Mouse (Mus musculus) kidney, adult 2 months (tissue): ENCODE data around the gene Naa11. TPM values are rescaled to one million over a fixed set of nuclear protein-coding genes. Genes with fewer than 3 reads are reported as not detected.

Experiments
- DNase-seq: peaks from one replicate; pipeline ENCODE4 v3.0.0; 2021
- H3K27ac ChIP-seq: fragments of 200-500 bp; 2 replicates; pipeline ENCODE4 v1.5.1; 2012; ENCODE audit warnings: low read depth, low read length, control low read depth, inconsistent platforms; ENCODE audit not compliant: insufficient read depth
- H3K27me3 ChIP-seq: fragments of 200-500 bp; replicated peaks from 2 replicates; pipeline ENCODE4 v1.6.1; 2012; ENCODE audit warnings: mild to moderate bottlenecking, moderate library complexity, low read length, inconsistent platforms; ENCODE audit not compliant: control insufficient read depth, insufficient read depth
- H3K36me3 ChIP-seq: fragments of 200-500 bp; 2 replicates; pipeline ENCODE4 v1.6.1; 2012; ENCODE audit warnings: mild to moderate bottlenecking, moderate library complexity, low read length, inconsistent platforms; ENCODE audit not compliant: control insufficient read depth, insufficient read depth
- H3K4me1 ChIP-seq: fragments of 200-500 bp; 2 replicates; pipeline ENCODE4 v1.6.1; 2011; ENCODE audit warnings: low read length; ENCODE audit not compliant: control insufficient read depth, insufficient read depth
- H3K4me3 ChIP-seq: fragments of 200-500 bp; 2 replicates; pipeline ENCODE4 v1.5.1; 2011; ENCODE audit warnings: mild to moderate bottlenecking, low read depth, low read length, control low read depth; ENCODE audit not compliant: insufficient read depth
- CTCF ChIP-seq: fragments of 200-500 bp; conservative IDR thresholded peaks from 2 replicates; pipeline ENCODE4 v1.5.1; 2011; ENCODE audit warnings: low read depth, mild to moderate bottlenecking, control low read depth, low read length, moderate library complexity, mixed read lengths; ENCODE audit not compliant: insufficient read depth, insufficient read length
- POLR2A ChIP-seq: fragments of 200-500 bp; IDR thresholded peaks from one replicate; pipeline ENCODE4 v1.6.1; 2011; ENCODE audit warnings: low read depth, low read length, control low read depth
- WGBS: fragments of 180-500 bp; shearing (Covaris S2); methylation state at CpG from one replicate; pipeline ENCODE4 v1.1.7; 2018; 5-methylcytosine and 5-hydroxymethylcytosine counted together
- polyA plus RNA-seq: library from polyadenylated mRNA; depleted of rRNA; stranded (reverse); fragments of >200 nt; gene quantifications from 2 replicates; pipeline ENCODE4 v1.2.3, GENCODE M21; 2012; rRNA removed

Gene Naa11
- polyA plus RNA-seq, 1 experiment, result not detected

- TF ChIP-seq CTCF (no peak), POLR2A (no peak)
Observed at GRCm38 (mm10) chr5:97345732-97346253, 46.4 kb downstream of the Naa11 start.

DNA sequence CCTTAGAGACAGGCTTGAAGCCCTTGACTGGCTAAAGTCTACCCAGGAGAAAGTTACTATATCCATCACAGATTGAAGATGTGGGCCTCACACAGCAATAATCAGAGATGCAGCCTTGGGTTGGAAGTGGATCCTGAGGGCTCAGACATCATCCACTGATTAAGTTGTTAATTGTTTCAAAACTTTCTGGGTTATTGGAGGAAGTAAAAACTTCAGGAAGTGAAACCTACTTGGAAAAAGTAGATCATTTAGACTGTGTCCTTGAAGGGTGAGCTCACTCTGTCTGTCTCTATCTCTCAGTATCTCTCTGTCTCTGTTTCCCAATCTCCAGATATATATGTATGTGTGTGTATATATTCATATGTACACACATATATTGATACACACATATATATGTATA lies 47.0 kb downstream of the Naa11 start:
- Histone ChIP-seq H3K36me3 (no peaks in the 10 kb centered on the region), H3K27me3 (no peaks in the 10 kb centered on the region), H3K4me1 (no peaks in the 10 kb centered on the region), H3K27ac (no peak overlapping the region), H3K4me3 (no peak overlapping the region)
- DNase-seq, result no peak
- TF ChIP-seq POLR2A, result no peak
- no peak for TF ChIP-seq CTCF

More at GRCm38 (mm10) chr5:97345732-97346253, 46.4 kb downstream of the Naa11 start:
- DNase-seq, result no peak
- no peak overlapping the region for H3K4me3 ChIP-seq
- no peaks in the 10 kb centered on the region for H3K36me3 ChIP-seq
- no peak overlapping the region for H3K27ac ChIP-seq
- WGBS, result 88% methylated on average over 10 of the region's 10 CpGs
- H3K4me1 ChIP-seq, result no peaks in the 10 kb centered on the region
- H3K27me3 ChIP-seq, result no peaks in the 10 kb centered on the region

GRCm38 (mm10) chr5:97344144-97344543 lies 48.0 kb downstream of the Naa11 start:
- DNase-seq, result no peak
- H3K27me3 ChIP-seq, result no peaks in the 10 kb centered on the region
- H3K4me3 ChIP-seq, result no peak overlapping the region
- 89% methylated on average over 3 of the region's 3 CpGs for WGBS
- H3K4me1 ChIP-seq, result no peaks in the 10 kb centered on the region
- H3K36me3 ChIP-seq, result no peaks in the 10 kb centered on the region
- H3K27ac ChIP-seq, result no peak overlapping the region
- TF ChIP-seq CTCF (no peak), POLR2A (no peak)

DNA sequence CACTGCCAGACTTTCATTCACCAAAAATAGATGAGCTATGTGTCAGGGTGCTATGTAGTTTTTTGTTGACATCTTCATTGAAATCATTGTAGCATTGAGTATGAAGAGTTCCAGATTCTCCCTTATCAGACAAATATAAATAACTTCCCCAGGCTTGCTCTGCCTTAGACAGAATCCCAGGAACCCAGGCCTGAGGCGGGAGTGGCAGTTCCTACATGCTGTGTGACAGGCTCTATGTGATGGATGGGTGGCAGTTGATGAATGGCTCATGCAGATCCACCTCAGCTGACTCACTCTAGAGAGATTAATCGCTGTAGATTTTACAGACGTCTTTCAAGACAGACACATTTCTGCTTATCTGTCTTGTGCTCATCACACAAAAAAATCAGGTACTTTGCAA lies 57.4 kb downstream of the Naa11 start:
- H3K27me3 ChIP-seq, result no peaks in the 10 kb centered on the region
- WGBS, result 66% methylated on average over 3 of the region's 3 CpGs

More for the DNA sequence above, 57.4 kb downstream of the Naa11 start:
- Histone ChIP-seq H3K36me3 (no peaks in the 10 kb centered on the region), H3K4me1 (no peaks in the 10 kb centered on the region), H3K4me3 (no peak overlapping the region), H3K27ac (no peak overlapping the region)
- DNase-seq, result no peak
- TF ChIP-seq POLR2A (no peak), CTCF (no peak)

Other genes with a start within 250 kb of the Naa11 start
- gene Gk2, start 64.6 kb upstream of the Naa11 start, polyA plus RNA-seq, result 0.06 and 0.08 TPM in 2 replicates